Mouse (Mus musculus): ENCODE results near the gene Golt1a. TPM values are rescaled to one million over a fixed set of nuclear protein-coding genes. Genes with fewer than 3 reads are reported as not detected.
"Not testable (repeated sequence)": the region's sequence is repeated elsewhere in the genome, so short reads cannot be mapped to it uniquely, and the experiment has no call there.

The Golt1a gene
- total and polyA plus RNA-seq, 3 experiments: 0.69 TPM; not detected in 2

GRCm38 (mm10) chr1:133306842-133307241, 2.8 kb upstream of the Golt1a start:
- peak; percentile 86 for DNase-seq

- peak; percentile 38 for DNase-seq
These were observed 2.3 kb upstream of the Golt1a start for GRCm38 (mm10) chr1:133307318-133307717.

GRCm38 (mm10) chr1:133311240-133311639, 1.6 kb downstream of the Golt1a start:
- DNase-seq: no peak

GRCm38 (mm10) chr1:133311946-133312345, 2.3 kb downstream of the Golt1a start:
- DNase-seq: no peak

GRCm38 (mm10) chr1:133314364-133314763, 4.8 kb downstream of the Golt1a start:
- peak; percentile 62 for DNase-seq

GRCm38 (mm10) chr1:133315775-133316174, 6.2 kb downstream of the Golt1a start:
- DNase-seq: peak; percentile 60

- DNase-seq: no peak
These were observed 7.0 kb downstream of the Golt1a start for GRCm38 (mm10) chr1:133316577-133316976.

GRCm38 (mm10) chr1:133317149-133317548, 7.5 kb downstream of the Golt1a start:
- no peak for DNase-seq

- DNase-seq: no peak
These were observed 11.8 kb downstream of the Golt1a start, which contains the start of gene Kiss1 for GRCm38 (mm10) chr1:133321267-133321925. Gene Kiss1, plus strand, starts transcription at chr1:133321875.

GRCm38 (mm10) chr1:133323333-133323732, 13.7 kb downstream of the Golt1a start:
- DNase-seq: no peak

GRCm38 (mm10) chr1:133325951-133326350, 16.4 kb downstream of the Golt1a start:
- no peak for DNase-seq

- no peak for DNase-seq
These were observed 17.5 kb downstream of the Golt1a start for GRCm38 (mm10) chr1:133327094-133327493.

GRCm38 (mm10) chr1:133328299-133328795, 18.7 kb downstream of the Golt1a start:
- DNase-seq: no peak

GRCm38 (mm10) chr1:133328896-133329637, 19.5 kb downstream of the Golt1a start:
- DNase-seq: no peak

- no peak for DNase-seq
These were observed 20.0 kb downstream of the Golt1a start for GRCm38 (mm10) chr1:133329638-133329964.

GRCm38 (mm10) chr1:133331142-133331541, 21.5 kb downstream of the Golt1a start:
- DNase-seq: peak; percentile 53

GRCm38 (mm10) chr1:133332656-133333430, 23.2 kb downstream of the Golt1a start:
- DNase-seq: no peak

GRCm38 (mm10) chr1:133333937-133334336, 24.3 kb downstream of the Golt1a start:
- DNase-seq: no peak

- DNase-seq: not testable (repeated sequence)
These were observed 30.8 kb downstream of the Golt1a start for GRCm38 (mm10) chr1:133340403-133340802.

- no peak for DNase-seq
These were observed 34.8 kb downstream of the Golt1a start for GRCm38 (mm10) chr1:133344357-133344756.

GRCm38 (mm10) chr1:133346531-133346930, 36.9 kb downstream of the Golt1a start:
- DNase-seq: no peak

GRCm38 (mm10) chr1:133347226-133347625, 37.6 kb downstream of the Golt1a start:
- DNase-seq: no peak

Data from adrenal gland, adult 2 months (tissue).